Mouse (Mus musculus) cerebellum, adult 2 months (tissue): ENCODE data around the gene Gbf1.

Source experiments
- CTCF ChIP-seq: fragments of 200-500 bp; IDR thresholded peaks from 2 replicates; pipeline ENCODE4 v1.5.1; 2011; ENCODE audit warnings: low read depth, mild to moderate bottlenecking, control low read depth, low read length, moderate library complexity, borderline replicate concordance; ENCODE audit not compliant: insufficient read depth
- POLR2A ChIP-seq: fragments of 200-500 bp; IDR thresholded peaks from 2 replicates; pipeline ENCODE4 v1.6.1; 2011; ENCODE audit warnings: low read length, control low read depth, borderline replicate concordance; ENCODE audit not compliant: insufficient read depth

- TF ChIP-seq POLR2A (no peak), CTCF (no peak)
Measured at GRCm38 (mm10) chr19:46317546-46317885, 165.2 kb downstream of the Gbf1 start.
